Mouse (Mus musculus) v-Abl transformed pro-B cells (cell line): ENCODE results near the gene Ttk.

Source experiments
- in situ Hi-C, 2 experiments: fragments of 400-800 bp; cut with MboI; formaldehyde crosslinking; loops; one replicate each; pipeline ENCODE4 v1.15.1; 2025; ENCODE audit not compliant: unreplicated experiment in 2 of 2

Gene Ttk

GRCm38 (mm10) chr9:83833811-83834747, at the start of gene Ttk:
Ttk (plus strand) TSS chr9:83834689.
- in situ Hi-C loops = no loop called here

GRCm38 (mm10) chr9:83785501-83785900, 49.0 kb upstream of the Ttk start:
- in situ Hi-C loops = no loop called here

- in situ Hi-C loops = no loop called here
Observed at GRCm38 (mm10) chr9:83789326-83789725, 45.2 kb upstream of the Ttk start.

GRCm38 (mm10) chr9:83796875-83797274, 37.6 kb upstream of the Ttk start:
- in situ Hi-C loops = no loop called here

- in situ Hi-C loops = no loop called here
Observed at GRCm38 (mm10) chr9:83797898-83798297, 36.6 kb upstream of the Ttk start.

GRCm38 (mm10) chr9:83804341-83804740, 30.1 kb upstream of the Ttk start:
- in situ Hi-C loops = no loop called here

GRCm38 (mm10) chr9:83805164-83805976, 29.1 kb upstream of the Ttk start:
- in situ Hi-C loops = no loop called here

GRCm38 (mm10) chr9:83805977-83806815, 28.3 kb upstream of the Ttk start, which contains the start of gene Elovl4:
Elovl4 (minus strand) TSS chr9:83806277.
- in situ Hi-C loops = no loop called here

- in situ Hi-C loops = no loop called here
Observed at GRCm38 (mm10) chr9:83807562-83807961, 26.9 kb upstream of the Ttk start.

GRCm38 (mm10) chr9:83819188-83819587, 15.3 kb upstream of the Ttk start:
- in situ Hi-C loops = no loop called here

- in situ Hi-C loops = no loop called here
Observed at GRCm38 (mm10) chr9:83820976-83821375, 13.5 kb upstream of the Ttk start.

- in situ Hi-C loops = no loop called here
Observed at GRCm38 (mm10) chr9:83822925-83823324, 11.6 kb upstream of the Ttk start.

GRCm38 (mm10) chr9:83829896-83830295, 4.6 kb upstream of the Ttk start:
- in situ Hi-C loops = no loop called here

GRCm38 (mm10) chr9:83831152-83831551, 3.3 kb upstream of the Ttk start:
- in situ Hi-C loops = no loop called here

- in situ Hi-C loops = no loop called here
Observed at GRCm38 (mm10) chr9:83834748-83835313, 342 bp downstream of the Ttk start.

GRCm38 (mm10) chr9:83852464-83852863, 18.0 kb downstream of the Ttk start:
- in situ Hi-C loops = no loop called here

GRCm38 (mm10) chr9:83865165-83865564, 30.7 kb downstream of the Ttk start:
- in situ Hi-C loops = no loop called here

- in situ Hi-C loops = no loop called here
Observed at GRCm38 (mm10) chr9:83882191-83882590, 47.7 kb downstream of the Ttk start.

GRCm38 (mm10) chr9:83886149-83886548, 51.7 kb downstream of the Ttk start:
- in situ Hi-C loops = no loop called here

- in situ Hi-C loops = no loop called here
Observed at GRCm38 (mm10) chr9:83888214-83888613, 53.7 kb downstream of the Ttk start.
